Mouse (Mus musculus) layer of hippocampus, adult 9-11 months (tissue): Measurements from ENCODE around the gene Hspg2.

Experiments used
- DNase-seq: peaks from one replicate; pipeline ENCODE4 v3.0.0; 2022

The Hspg2 gene

GRCm38 (mm10) chr4:137461981-137462690 lies 6.4 kb upstream of the Hspg2 start:
- DNase-seq, result no peak

- no peak for DNase-seq
Measured at GRCm38 (mm10) chr4:137465125-137465787, 3.3 kb upstream of the Hspg2 start.

GRCm38 (mm10) chr4:137466991-137467390 lies 1.6 kb upstream of the Hspg2 start:
- no peak for DNase-seq

- DNase-seq, result no peak
Measured at GRCm38 (mm10) chr4:137467525-137467924, 1.0 kb upstream of the Hspg2 start.

GRCm38 (mm10) chr4:137469081-137469844 lies 694 bp downstream of the Hspg2 start:
- DNase-seq, result no peak

GRCm38 (mm10) chr4:137469845-137470692 lies 1.5 kb downstream of the Hspg2 start:
- DNase-seq, result no peak

DNA sequence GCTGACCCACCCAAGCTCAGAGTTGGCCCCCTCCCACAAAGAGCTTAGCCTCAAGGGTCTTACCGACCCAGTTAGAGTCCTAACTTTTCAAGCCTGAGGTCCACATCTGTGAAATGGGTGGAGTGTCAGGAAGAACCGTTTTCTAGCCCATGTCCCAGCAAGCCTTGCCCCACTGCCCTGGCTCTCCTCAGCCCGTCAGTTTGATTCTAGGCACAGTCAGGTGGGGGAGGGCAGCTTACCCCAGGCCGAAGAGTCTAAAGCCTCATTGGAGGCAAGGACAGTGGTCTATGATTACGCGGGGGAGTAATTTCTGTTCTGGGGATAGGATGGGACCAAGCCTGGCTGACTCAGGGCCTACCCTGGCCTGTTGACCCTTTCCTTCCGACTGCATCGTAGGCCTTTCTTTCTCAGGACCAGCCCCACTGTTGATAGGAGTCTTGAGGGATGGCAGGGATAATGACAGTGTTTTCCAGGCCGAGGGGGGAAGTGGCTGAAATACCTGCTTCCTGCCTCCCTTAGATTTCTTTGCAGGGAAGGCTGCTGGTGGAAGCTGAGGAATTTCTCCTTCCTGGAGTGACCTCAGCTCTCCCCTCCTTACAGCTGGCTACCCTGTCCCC lies 2.2 kb downstream of the Hspg2 start:
- DNase-seq, result no peak

DNA sequence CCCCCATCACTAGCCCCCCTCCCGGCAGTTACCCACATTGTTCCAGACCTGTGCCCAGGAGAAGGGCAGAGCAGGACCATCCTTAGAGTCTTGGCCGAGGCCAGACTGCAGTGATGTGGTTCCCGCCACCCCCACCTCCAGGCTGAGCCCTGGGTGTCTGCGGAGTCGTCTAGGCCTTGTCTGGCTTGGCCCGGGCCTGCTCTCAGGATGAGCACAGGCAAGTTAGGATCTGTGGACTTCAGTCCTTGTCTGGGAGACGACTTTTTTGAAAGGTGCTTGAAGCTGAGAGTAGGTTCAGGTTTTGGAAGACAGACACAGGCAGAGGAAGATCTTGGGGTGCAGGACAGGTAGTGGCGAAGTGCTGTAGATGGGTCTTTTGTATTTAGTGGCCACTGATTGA lies 2.8 kb downstream of the Hspg2 start:
- DNase-seq, result no peak

DNA sequence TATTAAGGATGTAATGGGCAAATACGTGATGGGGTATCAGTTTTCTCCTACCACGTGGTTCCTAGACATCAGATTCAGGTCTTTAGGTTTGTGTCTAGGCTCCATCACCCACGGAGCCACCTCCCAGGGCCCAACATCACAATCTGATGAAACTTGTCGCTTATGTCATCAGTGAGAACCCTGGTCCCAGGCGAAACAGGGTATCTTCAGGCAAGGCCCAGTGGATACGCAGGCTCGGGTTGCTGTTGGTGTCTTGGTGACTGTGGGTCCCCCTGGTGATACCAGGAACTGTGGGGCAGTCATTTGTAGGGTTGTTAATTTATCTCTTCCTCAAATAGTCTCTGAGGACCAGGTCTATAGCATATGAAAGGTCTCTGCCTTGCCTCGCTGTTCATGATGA lies 4.7 kb downstream of the Hspg2 start:
- DNase-seq, result no peak

DNA sequence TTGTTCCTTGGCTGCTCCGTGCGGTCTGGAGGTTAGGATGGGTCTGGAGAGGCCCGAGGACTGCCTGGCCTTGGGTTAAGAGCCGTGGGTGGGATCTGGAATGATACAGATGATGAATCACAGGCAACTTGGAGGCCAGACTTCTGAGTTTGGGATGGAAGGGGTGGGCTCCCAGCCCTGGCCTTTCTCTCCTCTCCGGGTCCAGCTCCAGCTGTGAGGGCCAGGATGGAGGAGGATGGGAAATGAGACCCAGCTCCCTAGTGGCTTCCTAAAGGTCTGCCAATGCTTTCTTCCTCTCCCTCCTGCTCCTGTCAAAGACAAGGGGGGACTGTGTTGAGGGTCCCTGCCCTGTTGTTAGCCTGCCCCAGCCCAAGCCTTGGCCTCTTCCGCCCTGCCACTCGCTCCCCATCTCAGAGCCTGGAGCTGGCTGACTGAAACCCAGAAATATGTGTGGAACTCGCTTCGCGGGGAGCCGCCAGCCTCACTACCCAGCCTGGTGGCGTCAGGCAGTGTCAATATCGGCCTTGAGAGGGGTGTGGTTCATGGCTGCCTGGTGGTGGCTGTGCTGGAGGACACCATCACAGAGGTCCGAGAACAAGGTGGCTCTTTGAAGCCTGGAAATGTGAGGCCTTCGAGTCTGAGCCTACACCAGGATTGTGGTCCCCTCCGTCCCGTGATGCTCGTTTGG lies 5.3 kb downstream of the Hspg2 start:
- no peak for DNase-seq

DNA sequence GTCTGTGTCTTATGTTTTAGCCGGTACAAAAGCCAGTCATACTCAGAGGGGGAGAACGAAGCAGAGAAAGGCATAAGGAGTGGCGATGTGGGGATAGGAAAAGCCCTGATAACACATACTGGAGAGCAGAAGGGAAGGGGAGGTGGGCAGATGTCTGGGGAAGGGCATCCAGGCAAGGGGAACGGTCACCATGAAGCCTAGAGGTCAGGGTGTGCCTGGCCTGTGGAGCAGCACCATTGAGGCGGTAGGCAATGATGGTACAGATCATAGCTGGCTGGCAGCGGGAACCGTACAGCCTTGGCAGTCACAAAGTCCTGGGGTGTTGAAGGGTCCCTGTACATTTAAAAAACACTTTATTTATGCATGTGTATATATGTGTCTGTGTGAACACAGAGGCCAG lies 6.1 kb downstream of the Hspg2 start:
- no peak for DNase-seq

- DNase-seq, result no peak
Measured at GRCm38 (mm10) chr4:137475271-137476050, 6.9 kb downstream of the Hspg2 start.

DNA sequence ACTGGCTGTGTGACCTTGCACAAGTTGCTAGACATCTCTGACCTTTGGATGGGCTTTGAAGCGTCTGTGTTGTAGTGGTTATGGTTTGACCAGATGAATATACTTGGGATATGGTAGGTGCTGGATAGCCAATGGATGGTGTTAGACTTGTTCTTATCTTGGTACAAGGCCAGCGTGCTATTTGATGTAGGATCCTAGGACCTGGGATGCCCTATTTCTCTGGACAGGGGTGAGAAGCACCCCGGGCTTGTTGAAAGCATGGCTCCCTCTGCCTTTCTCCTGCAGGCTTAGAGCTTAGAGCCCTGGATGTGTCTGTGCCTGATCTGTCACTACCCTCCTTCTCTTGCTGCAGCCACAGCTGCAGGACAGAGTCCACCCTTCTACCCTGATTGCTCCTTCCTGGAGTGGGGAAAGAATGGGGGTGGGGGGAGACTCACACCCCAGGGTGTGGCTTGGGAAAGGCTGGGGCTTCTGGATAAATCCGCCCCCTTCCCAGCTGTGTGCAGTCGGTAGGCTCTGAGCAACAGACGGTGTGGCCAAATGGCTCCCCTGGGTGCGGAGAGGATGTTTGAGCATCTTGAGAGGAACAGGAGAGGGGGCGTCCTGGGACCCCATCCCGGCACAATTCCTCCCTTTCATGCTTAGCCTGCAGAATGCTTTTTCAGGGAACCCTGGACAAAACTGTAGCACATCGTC lies 7.6 kb downstream of the Hspg2 start:
- DNase-seq, result peak; percentile 66

DNA sequence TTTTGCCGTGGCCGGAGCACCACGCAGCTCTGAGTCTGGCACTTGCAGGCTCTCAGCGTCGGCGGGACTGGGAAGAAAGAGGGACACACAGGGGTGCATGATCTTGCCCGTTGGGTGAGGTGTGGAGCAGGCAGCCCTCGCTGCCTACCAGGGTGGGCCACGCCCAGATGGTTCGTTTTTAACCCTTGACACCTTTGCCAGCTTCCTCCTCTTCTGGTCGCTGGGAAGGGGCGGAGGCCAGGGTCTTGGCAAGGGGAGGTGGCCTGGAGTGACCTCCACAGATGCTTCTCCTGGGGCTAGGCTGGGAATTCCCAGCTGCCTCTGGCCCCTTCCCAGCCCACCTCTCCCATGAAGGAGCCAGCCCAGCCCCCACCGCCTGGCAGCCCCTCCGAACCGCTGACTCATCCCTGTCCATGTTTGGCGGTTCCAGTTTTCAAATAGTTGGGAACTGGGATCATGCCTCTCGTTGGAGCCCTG lies 8.2 kb downstream of the Hspg2 start:
- DNase-seq, result no peak

DNA sequence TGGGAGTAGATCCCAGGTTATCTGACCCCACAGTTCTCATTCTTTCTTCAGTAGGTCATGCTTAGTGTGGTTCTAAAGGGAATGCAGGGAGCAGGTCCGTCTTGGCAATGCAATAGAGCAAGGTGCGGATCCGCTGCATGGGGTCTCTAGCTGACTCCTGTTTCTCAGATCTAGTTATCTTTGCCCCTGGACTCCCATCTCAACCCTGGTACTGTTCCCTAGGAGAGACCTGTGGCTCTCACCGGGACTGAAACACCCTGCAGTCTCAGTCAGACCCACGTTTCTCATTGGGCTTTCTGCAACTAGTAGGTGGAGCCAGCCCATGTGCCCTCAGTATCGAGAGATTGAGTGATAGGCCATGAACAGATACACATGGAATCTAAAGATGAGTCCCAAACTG lies 9.0 kb downstream of the Hspg2 start:
- no peak for DNase-seq

- DNase-seq, result no peak
Measured at GRCm38 (mm10) chr4:137478306-137478705, 9.7 kb downstream of the Hspg2 start.

GRCm38 (mm10) chr4:137479757-137480156 lies 11.2 kb downstream of the Hspg2 start:
- no peak for DNase-seq

DNA sequence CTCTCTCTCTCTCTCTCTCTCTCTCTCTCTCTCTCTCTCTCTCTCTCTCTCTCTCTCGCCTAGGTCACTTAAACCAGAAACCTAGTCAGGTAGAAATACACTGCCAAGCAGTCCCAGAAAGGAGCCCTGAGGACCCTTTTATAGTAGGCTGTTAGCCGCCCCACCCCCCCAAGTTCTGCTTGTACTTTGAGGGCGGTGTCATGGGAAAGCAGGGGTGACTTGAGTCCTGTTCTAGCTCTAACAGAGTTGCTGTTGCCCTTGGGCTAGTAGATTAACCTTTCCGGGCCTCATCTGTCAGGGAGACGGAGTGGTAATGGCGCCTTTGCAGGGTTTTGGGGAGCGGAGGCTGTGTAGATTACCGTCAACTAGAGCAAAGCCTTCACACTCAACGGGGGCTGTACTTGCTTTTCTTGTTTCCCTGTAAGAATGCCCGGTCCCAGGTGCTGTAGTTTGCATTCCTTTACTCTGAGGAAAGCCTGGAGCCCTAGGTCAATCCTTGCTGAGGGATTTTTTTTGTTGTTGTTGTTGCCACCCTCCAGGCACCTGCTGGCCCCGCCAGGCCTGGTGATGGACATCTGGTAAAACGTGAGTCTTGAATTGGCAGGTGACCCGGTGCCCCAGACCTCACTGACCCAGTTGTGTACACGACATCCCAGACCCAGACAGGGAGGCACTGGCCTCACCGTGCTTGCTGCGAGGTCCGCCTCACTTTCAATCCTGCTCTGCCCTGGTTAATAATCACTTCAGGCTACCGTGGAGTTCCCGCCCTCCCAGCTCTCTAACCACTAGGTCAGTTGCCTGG lies 11.8 kb downstream of the Hspg2 start:
- DNase-seq, result no peak

- DNase-seq, result no peak
Measured at GRCm38 (mm10) chr4:137480993-137481340, 12.4 kb downstream of the Hspg2 start.
